Mouse (Mus musculus) megakaryocyte, embryonic 14.5 days (primary cell): ENCODE data around the gene Pxdn.

Source experiments
- FLI1 ChIP-seq: IDR thresholded peaks from 2 replicates; pipeline ENCODE4 v1.6.1; 2012; ENCODE audit warnings: low read length, inconsistent platforms, mixed read lengths
- GATA1 ChIP-seq: IDR thresholded peaks from 3 replicates; pipeline ENCODE4 v1.6.1; 2012; ENCODE audit warnings: mixed read lengths, low read length, inconsistent platforms, borderline replicate concordance

DNA sequence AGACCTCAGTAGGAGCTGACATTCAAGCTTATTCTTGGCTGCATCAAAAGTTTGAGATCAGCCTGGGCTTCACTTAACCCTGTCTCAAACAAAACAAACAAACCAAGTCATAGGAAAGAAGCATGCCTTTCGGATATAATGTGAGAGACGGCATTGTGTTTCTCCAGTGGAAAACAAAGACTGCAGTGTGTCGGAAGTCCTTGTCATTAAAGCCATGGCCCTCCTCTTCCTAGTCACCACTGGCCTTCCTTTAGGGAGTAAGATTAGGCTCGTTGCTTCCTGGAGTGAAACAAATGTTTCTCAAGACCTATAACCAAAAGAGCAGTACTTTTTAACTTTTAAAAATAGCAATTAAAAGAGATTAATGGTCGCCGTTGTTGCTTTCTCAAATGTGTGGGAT, 13.6 kb downstream of the Pxdn start:
- TF ChIP-seq GATA1 (no peak), FLI1 (no peak)
